Mouse (Mus musculus): Measurements from ENCODE around the gene March9. TPM values are rescaled to one million over a fixed set of nuclear protein-coding genes. Genes with fewer than 3 reads are reported as not detected.
"Not testable (repeated sequence)": the region's sequence is repeated elsewhere in the genome, so short reads cannot be mapped to it uniquely, and the experiment has no call there.

Gene March9
- polyA plus RNA-seq, 1 experiment from 2014 or later: 1.5 TPM

DNA sequence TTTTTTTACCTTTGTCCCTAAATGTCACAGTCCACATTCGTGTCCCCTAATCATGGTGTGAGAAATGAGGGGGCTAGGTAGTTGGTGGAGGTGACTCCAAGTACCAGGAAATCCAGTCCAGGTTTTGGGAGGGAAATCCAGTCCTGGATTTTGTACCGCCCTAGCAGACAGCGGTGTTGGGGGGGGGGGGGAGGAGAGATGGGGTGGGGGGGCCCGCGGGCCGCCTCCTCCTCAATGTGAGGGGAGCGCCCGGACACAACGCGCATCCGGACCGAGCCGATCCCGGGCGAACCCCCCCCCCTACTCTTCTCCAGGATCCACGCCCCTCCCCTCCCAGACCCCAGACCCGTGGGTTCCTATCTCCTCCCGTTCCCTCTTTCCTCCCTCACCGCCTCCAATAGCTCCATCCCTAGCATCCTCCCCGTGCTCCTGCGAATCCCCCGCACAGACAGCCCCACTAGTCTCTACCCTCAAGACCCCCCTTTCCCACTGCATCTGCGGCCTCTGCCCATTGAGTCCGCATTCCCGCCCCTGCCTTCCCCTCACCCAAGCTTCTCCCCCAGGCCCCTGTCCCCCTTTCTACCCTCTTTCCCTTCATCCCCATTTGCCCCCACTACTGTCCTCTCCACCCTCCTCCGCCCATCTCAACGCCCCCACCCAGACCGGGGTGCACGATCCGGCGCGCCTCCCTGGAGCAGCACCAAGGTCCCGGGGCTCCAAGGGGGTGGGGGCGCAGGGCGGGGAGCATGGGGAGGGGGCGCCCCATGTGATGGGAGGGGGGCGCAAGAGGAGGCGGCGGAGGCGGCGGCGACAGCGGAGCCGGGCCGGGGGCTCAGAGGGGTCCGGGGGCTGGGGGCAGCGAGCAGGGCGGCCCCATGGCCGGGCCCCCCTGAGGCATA is 18.9 kb upstream of the March9 start:
- H3K4me2 ChIP-seq: peak overlapping the region; percentile 99
- no peaks in the 10 kb centered on the region for H3K9me3 ChIP-seq
- under 1% methylated on average over 38 of the region's 49 CpGs for WGBS
- H3K4me3 ChIP-seq (replicated peaks): peak overlapping the region; percentile 54
- H3K9ac ChIP-seq (replicated peaks): peak overlapping the region; percentile 60
- no peak overlapping the region for H3K27ac ChIP-seq
- H3K27me3 ChIP-seq: peaks cover 92% of the 10 kb centered on the region
- no peaks in the 10 kb centered on the region for H3K36me3 ChIP-seq
- H3K4me1 ChIP-seq (replicated peaks): peaks cover 44% of the 10 kb centered on the region
- ATAC-seq (ENCODE audit: insufficient number of reproducible peaks, insufficient read depth, low FRiP score, low TSS enrichment, low read depth): 0 out of 2 replicates have a peak, but pooled peaks have one; percentile 23

GRCm38 (mm10) chr10:127078001-127078676 is 18.2 kb upstream of the March9 start:
- 3% methylated on average over 12 of the region's 12 CpGs for WGBS
- H3K4me3 ChIP-seq (replicated peaks): peak overlapping the region; percentile 54
- peaks cover 84% of the 10 kb centered on the region for H3K27me3 ChIP-seq
- no peak overlapping the region for H3K9ac ChIP-seq (replicated peaks)
- peak overlapping the region; percentile 99 for H3K4me2 ChIP-seq
- H3K4me1 ChIP-seq (replicated peaks): peaks cover 44% of the 10 kb centered on the region
- ATAC-seq (ENCODE audit: insufficient number of reproducible peaks, insufficient read depth, low FRiP score, low TSS enrichment, low read depth): no peak
- H3K9me3 ChIP-seq: no peaks in the 10 kb centered on the region
- no peaks in the 10 kb centered on the region for H3K36me3 ChIP-seq
- H3K27ac ChIP-seq: no peak overlapping the region

DNA sequence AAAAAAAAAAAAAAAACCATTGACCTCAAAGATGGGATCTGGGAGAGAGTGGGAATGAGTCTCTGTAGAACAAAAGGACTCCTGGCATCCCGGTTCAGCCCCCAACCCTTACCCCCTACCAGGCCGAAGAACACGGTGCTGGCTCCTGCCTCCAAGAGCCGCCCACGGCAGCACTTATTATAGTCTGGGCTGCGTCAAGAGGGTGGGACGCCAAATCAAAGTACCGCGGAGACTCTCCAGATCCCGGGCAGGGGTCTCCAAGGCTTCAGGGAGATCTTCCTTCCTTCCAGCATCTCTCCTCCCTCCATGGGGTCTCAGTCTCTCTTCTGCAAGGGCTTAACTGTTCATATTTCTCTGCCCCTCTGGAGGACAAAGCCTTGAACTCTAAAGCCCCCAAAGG is 17.5 kb upstream of the March9 start:
- H3K4me2 ChIP-seq: no peak overlapping the region
- peaks cover 78% of the 10 kb centered on the region for H3K27me3 ChIP-seq
- no peak overlapping the region for H3K27ac ChIP-seq
- WGBS: 6% methylated on average over 10 of the region's 10 CpGs
- H3K4me1 ChIP-seq (replicated peaks): peaks cover 44% of the 10 kb centered on the region
- H3K9ac ChIP-seq (replicated peaks): no peak overlapping the region
- no peak overlapping the region for H3K4me3 ChIP-seq (replicated peaks)
- no peaks in the 10 kb centered on the region for H3K36me3 ChIP-seq
- no peak for ATAC-seq (ENCODE audit: insufficient number of reproducible peaks, insufficient read depth, low FRiP score, low TSS enrichment, low read depth)
- no peaks in the 10 kb centered on the region for H3K9me3 ChIP-seq

DNA sequence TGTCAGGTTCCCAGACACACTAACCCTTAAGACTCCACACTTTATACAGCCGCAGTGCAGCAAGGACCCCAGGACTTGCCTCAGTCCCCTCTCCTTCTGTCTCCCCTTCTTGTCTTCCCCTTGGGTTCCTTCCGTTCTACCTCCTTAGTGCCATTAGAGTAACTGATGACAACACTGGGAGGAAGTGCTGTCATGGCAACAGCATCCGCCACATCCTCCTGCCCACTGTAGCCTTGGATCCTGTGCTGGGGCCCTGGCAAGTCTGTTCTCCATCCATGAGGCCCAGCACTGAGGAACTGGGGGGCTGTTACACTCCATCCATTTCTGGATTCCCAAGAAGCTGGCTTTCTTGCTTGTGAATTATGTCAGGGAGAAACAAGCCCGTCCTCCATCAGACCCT is 16.1 kb upstream of the March9 start:
- no peak overlapping the region for H3K4me2 ChIP-seq
- H3K9me3 ChIP-seq: no peaks in the 10 kb centered on the region
- ATAC-seq (ENCODE audit: insufficient number of reproducible peaks, insufficient read depth, low FRiP score, low TSS enrichment, low read depth): no peak
- no peak overlapping the region for H3K4me3 ChIP-seq (replicated peaks)
- H3K4me1 ChIP-seq (replicated peaks): peaks cover 36% of the 10 kb centered on the region
- H3K9ac ChIP-seq (replicated peaks): no peak overlapping the region
- no peaks in the 10 kb centered on the region for H3K36me3 ChIP-seq
- H3K27ac ChIP-seq: no peak overlapping the region
- peaks cover 64% of the 10 kb centered on the region for H3K27me3 ChIP-seq
- 30% methylated on average over 4 of the region's 4 CpGs for WGBS

- no peak overlapping the region for H3K4me2 ChIP-seq
- H3K4me3 ChIP-seq (replicated peaks): no peak overlapping the region
- no peaks in the 10 kb centered on the region for H3K36me3 ChIP-seq
- H3K4me1 ChIP-seq (replicated peaks): peaks cover 36% of the 10 kb centered on the region
- peaks cover 59% of the 10 kb centered on the region for H3K27me3 ChIP-seq
- no peak for ATAC-seq (ENCODE audit: insufficient number of reproducible peaks, insufficient read depth, low FRiP score, low TSS enrichment, low read depth)
- no peak overlapping the region for H3K27ac ChIP-seq
- H3K9me3 ChIP-seq: no peaks in the 10 kb centered on the region
- no peak overlapping the region for H3K9ac ChIP-seq (replicated peaks)
- 71% methylated on average over 8 of the region's 8 CpGs for WGBS
These were observed 15.7 kb upstream of the March9 start for GRCm38 (mm10) chr10:127075651-127076050.

DNA sequence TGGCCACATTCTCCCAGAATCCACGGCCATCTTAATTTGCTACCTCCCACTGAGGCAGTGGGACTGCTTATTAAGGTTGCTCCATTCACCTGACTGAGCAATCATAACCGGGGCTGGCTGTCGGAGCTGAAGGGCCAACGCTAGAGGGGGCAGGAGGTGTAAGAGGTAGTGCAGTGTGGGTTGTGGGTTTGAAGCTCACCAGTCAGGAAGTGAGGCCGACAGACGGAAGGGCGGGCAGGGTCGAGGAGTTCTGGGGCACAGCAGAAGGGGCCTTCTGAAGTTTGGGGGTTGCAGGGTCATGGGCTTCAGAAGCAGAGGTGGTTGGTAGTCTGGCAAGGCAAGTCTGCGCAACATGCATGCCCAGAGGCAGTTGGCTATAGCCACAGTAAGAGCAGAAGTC is 15.1 kb upstream of the March9 start, which contains the start of gene Agap2:
TSS of gene Agap2 (plus strand) at position 205 of the 400 bp plus-strand sequence.
- WGBS: 67% methylated on average over 9 of the region's 9 CpGs
- H3K27me3 ChIP-seq: peaks cover 53% of the 10 kb centered on the region

DNA sequence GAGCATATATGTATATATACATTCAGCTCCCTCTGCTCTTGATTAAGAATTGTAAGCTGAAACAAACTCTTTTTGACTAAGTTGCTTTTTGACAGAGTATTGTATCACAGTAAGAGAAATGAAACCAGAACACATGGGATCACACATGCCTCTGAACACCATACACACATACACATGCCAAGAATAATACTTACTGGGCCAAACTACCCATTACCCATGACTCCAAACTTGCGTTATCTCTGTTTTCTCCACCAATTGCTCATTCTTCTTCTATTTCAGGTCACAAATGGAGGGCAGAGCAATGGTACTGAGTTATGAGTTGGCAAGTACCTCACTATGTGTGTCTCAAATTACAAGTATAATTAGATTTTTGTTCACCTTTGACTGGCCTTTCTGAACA is 14.0 kb upstream of the March9 start:
- 89% methylated on average over 1 of the region's 1 CpGs for WGBS
- no peak for ATAC-seq (ENCODE audit: insufficient number of reproducible peaks, insufficient read depth, low FRiP score, low TSS enrichment, low read depth)
- Histone ChIP-seq H3K27me3 (peaks cover 42% of the 10 kb centered on the region), H3K9me3 (no peaks in the 10 kb centered on the region), H3K36me3 (no peaks in the 10 kb centered on the region), H3K4me2 (no peak overlapping the region), H3K4me3 (replicated peaks) (no peak overlapping the region), H3K27ac (no peak overlapping the region), H3K9ac (replicated peaks) (no peak overlapping the region), H3K4me1 (replicated peaks) (peaks cover 23% of the 10 kb centered on the region)

More for the DNA sequence above, 15.1 kb upstream of the March9 start, which contains the start of gene Agap2:
- no peak for ATAC-seq (ENCODE audit: insufficient number of reproducible peaks, insufficient read depth, low FRiP score, low TSS enrichment, low read depth)
- no peak within 1 kb of the TSS for H3K9ac ChIP-seq (replicated peaks)
- H3K4me1 ChIP-seq (replicated peaks): peaks cover 31% of the 10 kb centered on the region
- H3K27ac ChIP-seq: no peak within 1 kb of the TSS
- no peaks in the 10 kb centered on the region for H3K9me3 ChIP-seq
- no peak within 1 kb of the TSS for H3K4me3 ChIP-seq (replicated peaks)
- no peak within 1 kb of the TSS for H3K4me2 ChIP-seq
- H3K36me3 ChIP-seq: no peaks in the 10 kb centered on the region

- peaks cover 26% of the 10 kb centered on the region for H3K4me1 ChIP-seq (replicated peaks)
- H3K9me3 ChIP-seq; H3K36me3 ChIP-seq; H3K27ac ChIP-seq; ATAC-seq (ENCODE audit: insufficient number of reproducible peaks, insufficient read depth, low FRiP score, low TSS enrichment, low read depth); H3K4me2 ChIP-seq; H3K4me3 ChIP-seq (replicated peaks); H3K9ac ChIP-seq (replicated peaks): not testable (repeated sequence)
- H3K27me3 ChIP-seq: peaks cover 32% of the 10 kb centered on the region
- 93% methylated on average over 2 of the region's 2 CpGs for WGBS
These were observed 13.0 kb upstream of the March9 start for GRCm38 (mm10) chr10:127072969-127073368.

DNA sequence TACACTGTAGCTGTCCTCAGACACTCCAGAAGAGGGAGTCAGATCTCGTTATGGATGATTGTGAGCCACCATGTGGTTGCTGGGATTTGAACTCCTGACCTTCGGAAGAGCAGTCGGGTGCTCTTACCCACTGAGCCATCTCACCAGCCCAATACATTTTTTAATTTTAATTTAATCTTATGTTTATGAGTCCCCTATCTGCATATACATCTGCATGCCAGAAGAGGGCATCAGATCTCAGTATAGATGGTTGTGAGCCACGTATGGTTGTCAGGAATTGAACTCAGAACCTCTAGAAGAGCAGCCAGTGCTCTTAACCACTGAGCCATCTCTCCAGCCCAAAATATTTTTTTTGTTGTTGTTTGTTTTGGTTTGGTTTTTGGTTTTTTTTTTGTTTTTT is 12.3 kb upstream of the March9 start:
- 87% methylated on average over 4 of the region's 4 CpGs for WGBS
- H3K9ac ChIP-seq (replicated peaks); H3K4me3 ChIP-seq (replicated peaks); H3K27ac ChIP-seq; H3K9me3 ChIP-seq; H3K4me2 ChIP-seq; ATAC-seq (ENCODE audit: insufficient number of reproducible peaks, insufficient read depth, low FRiP score, low TSS enrichment, low read depth): not testable (repeated sequence)
- H3K27me3 ChIP-seq: peaks cover 26% of the 10 kb centered on the region
- peaks cover 17% of the 10 kb centered on the region for H3K36me3 ChIP-seq
- H3K4me1 ChIP-seq (replicated peaks): peaks cover 23% of the 10 kb centered on the region

- peaks cover 16% of the 10 kb centered on the region for H3K27me3 ChIP-seq
- H3K27ac ChIP-seq: no peak overlapping the region
- H3K4me2 ChIP-seq: peak overlapping the region; percentile 93
- 78% methylated on average over 9 of the region's 9 CpGs for WGBS
- no peaks in the 10 kb centered on the region for H3K9me3 ChIP-seq
- H3K4me3 ChIP-seq (replicated peaks): peak overlapping the region; percentile 64
- H3K36me3 ChIP-seq: peaks cover 27% of the 10 kb centered on the region
- H3K9ac ChIP-seq (replicated peaks): peak overlapping the region; percentile 75; the same call in 1 of the 2 replicates
- ATAC-seq (ENCODE audit: insufficient number of reproducible peaks, insufficient read depth, low FRiP score, low TSS enrichment, low read depth): no peak
- H3K4me1 ChIP-seq (replicated peaks): peaks cover 27% of the 10 kb centered on the region
These were observed 11.2 kb upstream of the March9 start for GRCm38 (mm10) chr10:127071203-127071602.

Measured in limb, embryonic 12.5 days (tissue).